Mouse (Mus musculus) forelimb bud, embryonic 11.5 days (tissue): ENCODE measurements at regions not wholly inside any gene's neighbourhood (a gene's known extent, or its start where the extent isn't known, plus 50 kb on each side); places are given as distances from the start of the nearest gene placed in this dataset.

Source experiments
- DNase-seq: peaks from one replicate; pipeline ENCODE4 v3.0.0-alpha.2; 2012; ENCODE audit warnings: low read depth, low spot score

DNA sequence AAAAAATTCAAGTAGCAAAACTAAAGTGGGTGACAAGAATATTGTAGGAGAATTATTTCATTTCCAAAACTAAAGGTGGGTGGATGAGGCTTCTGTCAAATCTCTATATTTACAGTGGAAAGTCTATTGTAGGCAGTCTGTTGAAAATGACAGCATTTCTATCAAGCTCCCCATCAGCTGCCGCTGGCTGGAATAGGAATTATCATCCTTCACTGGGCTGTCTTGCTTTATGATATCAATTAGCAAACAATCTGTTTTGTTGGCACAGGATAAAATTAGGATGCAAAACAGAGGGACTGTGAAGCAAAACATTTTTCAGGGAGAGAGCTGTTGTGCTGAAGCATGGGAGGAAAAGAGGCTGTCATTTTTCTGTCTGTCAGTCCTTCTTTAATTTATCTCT, 1249.0 kb downstream of the Hace1 start:
- no peak for DNase-seq

DNA sequence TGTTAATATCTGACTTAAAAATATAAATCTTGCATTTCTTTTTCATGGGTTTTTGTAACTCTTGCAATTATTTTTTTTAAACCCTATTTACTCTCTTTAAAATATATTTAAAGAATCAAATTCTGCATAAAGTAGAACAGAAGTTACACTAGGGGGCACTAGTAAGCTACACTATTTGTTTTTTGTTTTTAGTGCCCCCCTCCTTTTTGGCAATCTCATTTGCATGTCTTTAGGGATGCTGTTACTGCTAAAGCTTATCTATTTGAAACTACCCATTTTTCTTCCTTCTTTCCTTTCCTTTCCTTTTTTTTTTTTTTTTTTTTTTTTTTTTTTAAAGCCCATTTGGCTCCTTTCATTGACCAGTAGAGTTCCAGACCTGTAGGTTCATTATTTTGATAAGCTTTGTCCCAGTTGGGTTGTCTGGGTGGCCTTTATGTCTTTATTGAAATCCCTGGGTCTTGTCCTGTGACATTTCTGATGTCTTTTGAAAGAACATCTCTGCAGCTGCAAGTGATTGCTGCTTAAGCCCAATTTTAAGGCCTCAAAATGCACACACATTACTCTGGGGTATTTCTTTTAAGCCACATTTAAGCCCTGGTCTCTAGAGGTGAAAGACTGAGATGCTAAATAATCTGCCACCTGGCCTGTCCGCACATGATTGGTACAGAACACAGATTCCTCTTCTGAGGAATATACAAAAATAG, 1249.6 kb downstream of the Hace1 start:
- no peak for DNase-seq

DNA sequence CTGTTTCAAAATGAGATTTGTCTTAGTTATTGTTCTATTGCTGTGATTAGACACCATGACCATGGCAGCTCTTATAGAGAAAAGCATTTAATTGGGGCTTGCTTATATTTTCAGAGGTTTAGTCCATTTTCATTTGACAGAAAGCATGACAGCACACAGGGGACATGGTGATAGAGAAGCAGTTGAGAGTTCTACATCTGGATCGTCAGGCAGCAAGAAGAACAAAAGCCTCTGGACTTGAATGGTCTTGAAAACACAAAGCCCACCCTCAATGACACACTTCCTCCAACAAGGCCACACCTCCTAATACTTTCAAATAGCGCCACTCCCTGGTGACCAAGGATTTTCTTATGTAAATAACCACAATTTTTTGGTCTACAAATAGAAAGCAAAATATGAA, 1250.5 kb downstream of the Hace1 start:
- DNase-seq, result no peak

DNA sequence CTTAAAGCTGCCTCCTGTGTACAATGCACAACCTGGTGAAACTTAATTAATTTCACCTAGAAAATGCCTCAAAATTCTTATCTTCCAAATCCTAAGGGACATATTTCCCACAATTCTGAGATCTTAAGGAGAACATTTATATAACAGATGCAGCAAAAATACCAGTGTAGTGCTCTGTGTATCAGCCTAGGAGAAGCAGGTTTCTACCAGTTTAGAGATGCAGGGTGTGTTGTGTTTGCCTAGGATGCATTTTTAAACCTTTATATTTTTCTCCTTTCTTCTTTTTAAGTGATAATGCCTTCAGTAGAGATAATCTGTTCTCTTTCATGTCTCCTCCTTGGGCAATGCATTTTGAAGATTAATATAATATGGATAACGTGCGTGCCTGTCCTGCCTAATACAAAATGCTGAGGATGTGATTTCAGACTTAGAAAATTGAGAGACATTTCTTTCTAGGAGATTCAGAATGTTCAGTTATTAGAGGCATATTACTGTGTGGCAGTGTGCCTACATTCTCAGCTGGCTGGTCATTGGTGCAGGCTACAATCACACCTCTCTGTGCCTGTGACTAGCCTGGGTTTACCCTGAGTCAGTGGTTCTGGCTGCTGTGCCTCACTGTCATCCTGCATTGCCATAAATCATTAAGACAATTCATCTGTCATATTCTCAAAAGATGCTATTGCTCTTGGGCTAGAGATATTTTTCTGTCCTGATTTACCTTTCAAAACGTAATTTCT, 1268.1 kb downstream of the Hace1 start:
- DNase-seq, result no peak
